Mouse (Mus musculus): ENCODE results near the gene Hoxb5. TPM values are rescaled to one million over a fixed set of nuclear protein-coding genes. Genes with fewer than 3 reads are reported as not detected.

Hoxb5 gene
- polyA plus RNA-seq, 1 experiment from 2014 or later = 10.2 TPM

GRCm38 (mm10) chr11:96318368-96319070 is 15.4 kb downstream of the Hoxb5 start:
- Histone ChIP-seq H3K9me3 (replicated peaks; ENCODE audit: low read length) (no peaks in the 10 kb centered on the region), H3K9ac (ENCODE audit: low read depth, low read length) (peak overlapping the region; percentile 98), H3K4me2 (ENCODE audit: low read length) (peak overlapping the region; percentile 96), H3K36me3 (ENCODE audit: insufficient read depth, low read length) (0 out of 2 replicates have a peak, but pooled peaks cover 7% of the 10 kb centered on the region), H3K4me1 (replicated peaks; ENCODE audit: insufficient read depth, low read length) (peaks cover 31% of the 10 kb centered on the region), H3K4me3 (replicated peaks; ENCODE audit: low read depth, low read length) (peak overlapping the region; percentile 83), H3K27me3 (ENCODE audit: insufficient read depth, low read length) (no peaks in the 10 kb centered on the region), H3K27ac (peak overlapping the region; percentile 99)
- ATAC-seq (replicated peaks; ENCODE audit: low FRiP score, low read depth) (peak; percentile 74), DNase-seq (ENCODE audit: low spot score) (peak; percentile 97)
- under 1% methylated on average over 45 of the region's 45 CpGs for WGBS
- no peak for TF ChIP-seq CTCF (IDR thresholded peaks at IDR 0.05; ENCODE audit: low read depth)

- Histone ChIP-seq H3K27me3 (ENCODE audit: insufficient read depth, low read length) (no peaks in the 10 kb centered on the region), H3K4me2 (ENCODE audit: low read length) (peak overlapping the region; percentile 96), H3K36me3 (ENCODE audit: insufficient read depth, low read length) (0 out of 2 replicates have a peak, but pooled peaks cover 7% of the 10 kb centered on the region), H3K9me3 (replicated peaks; ENCODE audit: low read length) (no peaks in the 10 kb centered on the region), H3K4me1 (replicated peaks; ENCODE audit: insufficient read depth, low read length) (peaks cover 37% of the 10 kb centered on the region), H3K4me3 (replicated peaks; ENCODE audit: low read depth, low read length) (peak overlapping the region; percentile 83), H3K27ac (peak overlapping the region; percentile 99), H3K9ac (ENCODE audit: low read depth, low read length) (peak overlapping the region; percentile 98)
- ATAC-seq (replicated peaks; ENCODE audit: low FRiP score, low read depth) = peak; percentile 80
- peak; percentile 98 for DNase-seq (ENCODE audit: low spot score)
- WGBS = under 1% methylated on average over 34 of the region's 34 CpGs
- TF ChIP-seq CTCF (IDR thresholded peaks at IDR 0.05; ENCODE audit: low read depth) = no peak
Measured at GRCm38 (mm10) chr11:96319071-96319902, 16.2 kb downstream of the Hoxb5 start.

- H3K9me3 ChIP-seq (replicated peaks; ENCODE audit: low read length) = no peaks in the 10 kb centered on the region
- peak overlapping the region; percentile 96 for H3K4me2 ChIP-seq (ENCODE audit: low read length)
- H3K36me3 ChIP-seq (ENCODE audit: insufficient read depth, low read length) = 0 out of 2 replicates have a peak, but pooled peaks cover 7% of the 10 kb centered on the region
- peak overlapping the region; percentile 88 for H3K9ac ChIP-seq (ENCODE audit: low read depth, low read length)
- under 1% methylated on average over 29 of the region's 29 CpGs for WGBS
- DNase-seq (ENCODE audit: low spot score) (peak; percentile 82), ATAC-seq (replicated peaks; ENCODE audit: low FRiP score, low read depth) (0 out of 2 replicates have a peak, but pooled peaks have one; percentile 0)
- H3K4me3 ChIP-seq (replicated peaks; ENCODE audit: low read depth, low read length) = peak overlapping the region; percentile 83
- no peaks in the 10 kb centered on the region for H3K27me3 ChIP-seq (ENCODE audit: insufficient read depth, low read length)
- peak overlapping the region; percentile 99 for H3K27ac ChIP-seq
- TF ChIP-seq CTCF (IDR thresholded peaks at IDR 0.05; ENCODE audit: low read depth) = no peak
- peaks cover 40% of the 10 kb centered on the region for H3K4me1 ChIP-seq (replicated peaks; ENCODE audit: insufficient read depth, low read length)
Measured at GRCm38 (mm10) chr11:96319910-96320309, 16.8 kb downstream of the Hoxb5 start.

GRCm38 (mm10) chr11:96320688-96321087 is 17.6 kb downstream of the Hoxb5 start:
- H3K27ac ChIP-seq = peak overlapping the region; percentile 99
- H3K9ac ChIP-seq (ENCODE audit: low read depth, low read length) = peak overlapping the region; percentile 88
- no peak for ATAC-seq (replicated peaks; ENCODE audit: low FRiP score, low read depth)
- H3K4me1 ChIP-seq (replicated peaks; ENCODE audit: insufficient read depth, low read length) = peaks cover 42% of the 10 kb centered on the region
- H3K9me3 ChIP-seq (replicated peaks; ENCODE audit: low read length) = no peaks in the 10 kb centered on the region
- TF ChIP-seq CTCF (IDR thresholded peaks at IDR 0.05; ENCODE audit: low read depth) = no peak
- H3K4me3 ChIP-seq (replicated peaks; ENCODE audit: low read depth, low read length) = peak overlapping the region; percentile 83
- no peaks in the 10 kb centered on the region for H3K27me3 ChIP-seq (ENCODE audit: insufficient read depth, low read length)
- 0 out of 2 replicates have a peak, but pooled peaks cover 7% of the 10 kb centered on the region for H3K36me3 ChIP-seq (ENCODE audit: insufficient read depth, low read length)
- H3K4me2 ChIP-seq (ENCODE audit: low read length) = peak overlapping the region; percentile 96
- WGBS = 10% methylated on average over 17 of the region's 17 CpGs
- no peak for DNase-seq (ENCODE audit: low spot score)

GRCm38 (mm10) chr11:96321846-96322245 is 18.7 kb downstream of the Hoxb5 start:
- H3K4me3 ChIP-seq (replicated peaks; ENCODE audit: low read depth, low read length) = peak overlapping the region; percentile 22
- 16% methylated on average over 5 of the region's 5 CpGs for WGBS
- DNase-seq (ENCODE audit: low spot score) (no peak), ATAC-seq (replicated peaks; ENCODE audit: low FRiP score, low read depth) (no peak)
- H3K27ac ChIP-seq = peak overlapping the region; percentile 99
- no peaks in the 10 kb centered on the region for H3K9me3 ChIP-seq (replicated peaks; ENCODE audit: low read length)
- peaks cover 13% of the 10 kb centered on the region; the same call in 1 of the 2 replicates for H3K36me3 ChIP-seq (ENCODE audit: insufficient read depth, low read length)
- no peak for TF ChIP-seq CTCF (IDR thresholded peaks at IDR 0.05; ENCODE audit: low read depth)
- H3K9ac ChIP-seq (ENCODE audit: low read depth, low read length) = peak overlapping the region; percentile 88
- H3K27me3 ChIP-seq (ENCODE audit: insufficient read depth, low read length) = no peaks in the 10 kb centered on the region
- peak overlapping the region; percentile 96 for H3K4me2 ChIP-seq (ENCODE audit: low read length)
- H3K4me1 ChIP-seq (replicated peaks; ENCODE audit: insufficient read depth, low read length) = peaks cover 44% of the 10 kb centered on the region

- peaks cover 52% of the 10 kb centered on the region for H3K4me1 ChIP-seq (replicated peaks; ENCODE audit: insufficient read depth, low read length)
Measured at GRCm38 (mm10) chr11:96322738-96323137, 19.6 kb downstream of the Hoxb5 start.

More at GRCm38 (mm10) chr11:96322738-96323137, 19.6 kb downstream of the Hoxb5 start:
- DNase-seq (ENCODE audit: low spot score) (no peak), ATAC-seq (replicated peaks; ENCODE audit: low FRiP score, low read depth) (no peak)
- no peak for TF ChIP-seq CTCF (IDR thresholded peaks at IDR 0.05; ENCODE audit: low read depth)
- H3K4me3 ChIP-seq (replicated peaks; ENCODE audit: low read depth, low read length) = peak overlapping the region; percentile 22
- H3K9ac ChIP-seq (ENCODE audit: low read depth, low read length) = peak overlapping the region; percentile 88
- no peaks in the 10 kb centered on the region for H3K27me3 ChIP-seq (ENCODE audit: insufficient read depth, low read length)
- WGBS = 41% methylated on average over 6 of the region's 6 CpGs
- no peaks in the 10 kb centered on the region for H3K9me3 ChIP-seq (replicated peaks; ENCODE audit: low read length)
- H3K36me3 ChIP-seq (ENCODE audit: insufficient read depth, low read length) = peaks cover 13% of the 10 kb centered on the region; the same call in 1 of the 2 replicates
- H3K27ac ChIP-seq = peak overlapping the region; percentile 99
- peak overlapping the region; percentile 96 for H3K4me2 ChIP-seq (ENCODE audit: low read length)
